Mouse (Mus musculus): ENCODE results near the gene Dbnl.

The Dbnl gene

GRCm38 (mm10) chr11:5788056-5789014 is at the start of gene Dbnl:
Dbnl (plus strand) TSS chr11:5788488.
- peak; percentile 98 for DNase-seq (ENCODE audit: low read depth)

GRCm38 (mm10) chr11:5738888-5739632 is 49.2 kb upstream of the Dbnl start:
- DNase-seq (ENCODE audit: low read depth): no peak

DNA sequence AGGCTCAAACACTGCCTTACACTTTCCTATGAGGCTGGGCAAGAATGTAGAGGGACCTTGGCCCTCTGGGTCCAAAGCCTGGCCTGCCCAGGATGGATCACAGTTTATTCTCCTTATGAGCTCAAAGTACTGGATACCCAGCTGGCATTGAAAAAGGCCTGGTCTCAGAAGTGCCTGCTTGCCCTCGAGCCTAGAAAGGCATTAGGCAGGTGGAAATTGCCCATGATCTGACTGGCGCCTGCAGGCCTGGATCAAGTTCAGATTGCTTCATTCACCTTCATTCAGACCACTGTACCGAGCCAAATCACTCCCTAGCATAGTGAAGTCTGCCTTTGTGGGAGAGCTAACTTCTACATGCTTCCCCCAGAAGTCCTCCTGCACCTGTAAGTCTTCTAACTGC is 48.4 kb upstream of the Dbnl start:
- DNase-seq (ENCODE audit: low read depth): peak; percentile 23

- peak; percentile 55 for DNase-seq (ENCODE audit: low read depth)
Measured at GRCm38 (mm10) chr11:5740599-5740964, 47.7 kb upstream of the Dbnl start.

- peak; percentile 89 for DNase-seq (ENCODE audit: low read depth)
Measured at GRCm38 (mm10) chr11:5740965-5741627, 47.2 kb upstream of the Dbnl start.

GRCm38 (mm10) chr11:5742106-5742505 is 46.2 kb upstream of the Dbnl start:
- peak; percentile 73 for DNase-seq (ENCODE audit: low read depth)

- no peak for DNase-seq (ENCODE audit: low read depth)
Measured at GRCm38 (mm10) chr11:5744951-5745350, 43.3 kb upstream of the Dbnl start.

DNA sequence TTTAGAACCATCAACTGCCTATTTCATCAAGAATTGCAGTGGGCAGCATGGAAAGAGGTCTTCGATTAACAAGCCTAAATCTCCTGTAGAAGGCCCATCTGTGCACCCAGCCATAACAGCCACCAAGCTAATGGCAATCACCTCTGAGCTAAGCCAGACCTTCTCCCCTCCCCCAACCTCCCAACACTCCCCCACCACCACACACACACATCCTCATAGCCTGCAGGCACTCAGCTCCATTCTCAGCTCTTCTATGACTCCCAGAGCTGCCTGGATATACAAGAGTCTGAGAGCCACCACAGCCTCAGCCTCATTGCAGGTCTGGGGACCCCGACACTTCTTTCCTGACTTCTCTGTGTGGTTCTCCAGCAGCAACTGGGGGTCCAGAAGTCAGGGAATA is 34.5 kb upstream of the Dbnl start:
- DNase-seq (ENCODE audit: low read depth): no peak

GRCm38 (mm10) chr11:5761820-5762632 is 26.3 kb upstream of the Dbnl start, which contains the start of gene Urgcp:
Urgcp (minus strand) TSS chr11:5762376.
- peak; percentile 96 for DNase-seq (ENCODE audit: low read depth)

- DNase-seq (ENCODE audit: low read depth): no peak
Measured at GRCm38 (mm10) chr11:5762633-5762982, 25.7 kb upstream of the Dbnl start.

DNA sequence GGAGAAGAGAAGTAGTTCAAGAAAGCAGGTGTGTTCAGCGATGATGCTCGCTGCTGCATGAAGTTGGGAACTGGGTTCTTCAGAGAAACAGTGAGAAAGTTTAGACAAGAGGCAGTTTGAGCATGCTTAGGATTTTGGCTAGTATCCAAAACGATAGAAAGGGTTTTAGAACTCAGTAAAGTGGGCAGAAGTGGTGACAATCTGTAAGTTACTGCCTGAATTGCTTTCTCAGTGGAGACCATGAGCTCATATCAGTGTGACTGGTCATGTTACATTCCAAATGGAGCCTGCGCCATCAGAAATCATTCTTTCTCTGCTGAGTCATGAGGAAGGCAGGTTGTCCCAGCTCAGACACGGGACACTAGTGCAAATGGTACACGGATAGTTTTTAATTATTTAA is 22.3 kb upstream of the Dbnl start:
- DNase-seq (ENCODE audit: low read depth): no peak

GRCm38 (mm10) chr11:5778481-5778880 is 9.8 kb upstream of the Dbnl start:
- DNase-seq (ENCODE audit: low read depth): no peak

DNA sequence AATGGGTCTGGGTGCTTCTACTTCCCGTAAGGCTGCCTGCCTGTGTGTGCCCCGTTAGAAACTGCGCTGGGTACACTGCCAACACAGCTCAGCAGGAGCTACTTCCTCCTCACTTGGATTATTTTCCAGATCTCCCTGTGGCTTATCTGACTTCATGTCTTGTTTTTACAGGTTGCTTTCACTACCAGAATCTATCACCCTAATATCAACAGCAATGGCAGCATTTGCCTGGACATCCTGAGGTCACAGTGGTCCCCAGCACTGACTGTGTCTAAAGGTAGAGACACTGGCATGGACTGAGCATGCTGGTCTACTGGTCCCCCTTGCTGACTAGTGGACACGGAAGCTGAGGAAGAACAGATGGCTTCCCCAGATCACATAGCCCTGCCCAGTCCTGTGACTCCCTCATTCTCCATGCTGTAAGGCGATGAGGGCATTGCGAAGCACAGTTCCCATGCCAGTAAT is 8.2 kb upstream of the Dbnl start:
- DNase-seq (ENCODE audit: low read depth): no peak

DNA sequence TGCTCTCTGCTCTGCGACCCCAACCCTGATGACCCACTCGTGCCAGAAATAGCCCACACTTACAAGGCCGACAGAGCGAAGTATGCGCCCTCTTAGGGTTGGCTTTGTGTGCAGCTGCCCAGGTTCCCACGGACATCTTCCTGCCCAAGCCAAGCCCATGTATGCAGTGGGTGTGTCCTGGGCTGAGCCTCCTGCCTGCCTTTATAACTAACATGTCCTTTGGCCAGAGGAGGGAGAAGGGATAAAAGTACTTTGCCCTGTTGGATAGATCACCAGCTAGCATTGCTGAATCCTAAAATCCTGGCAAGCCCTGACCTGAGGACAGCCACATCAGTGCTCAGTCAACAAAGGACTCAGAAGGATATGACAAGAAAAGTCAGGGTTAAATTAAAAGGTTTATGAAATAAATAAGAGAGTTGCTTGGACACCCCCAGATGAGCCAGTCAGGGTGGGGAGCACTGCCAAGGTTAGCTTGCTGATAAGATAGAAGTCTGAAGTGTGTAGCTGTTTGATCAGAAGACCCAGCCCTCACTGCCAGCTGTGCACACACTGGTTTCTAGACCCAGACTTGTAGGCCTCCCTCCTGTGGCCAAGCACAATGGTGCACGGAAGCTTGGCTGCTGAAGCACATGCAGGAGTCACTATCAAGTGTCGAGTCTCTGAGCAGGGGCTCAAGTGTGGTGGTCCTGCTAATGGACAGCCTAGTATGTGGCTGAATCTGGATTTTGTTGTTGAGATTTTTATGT is 5.9 kb upstream of the Dbnl start:
- DNase-seq (ENCODE audit: low read depth): peak; percentile 36

DNA sequence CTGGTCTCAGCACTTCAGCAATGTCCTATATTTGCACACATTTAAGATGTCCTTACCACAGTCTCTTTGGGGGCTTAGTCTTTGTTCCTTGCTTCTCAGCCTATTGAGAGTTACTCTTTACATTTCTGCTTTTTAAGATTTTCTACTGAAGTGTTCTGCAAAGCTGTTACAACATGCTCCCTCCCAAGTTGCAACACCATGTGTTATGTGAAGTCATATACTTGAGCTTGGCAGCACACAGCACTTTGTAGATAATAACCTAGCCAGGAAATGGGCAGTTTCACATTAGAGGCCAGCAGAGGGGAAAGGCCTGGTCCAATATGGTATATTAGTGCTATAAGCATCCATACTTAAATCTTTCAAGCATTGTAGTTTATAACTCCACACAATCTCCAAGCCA is 2.6 kb upstream of the Dbnl start:
- peak; percentile 77 for DNase-seq (ENCODE audit: low read depth)

DNA sequence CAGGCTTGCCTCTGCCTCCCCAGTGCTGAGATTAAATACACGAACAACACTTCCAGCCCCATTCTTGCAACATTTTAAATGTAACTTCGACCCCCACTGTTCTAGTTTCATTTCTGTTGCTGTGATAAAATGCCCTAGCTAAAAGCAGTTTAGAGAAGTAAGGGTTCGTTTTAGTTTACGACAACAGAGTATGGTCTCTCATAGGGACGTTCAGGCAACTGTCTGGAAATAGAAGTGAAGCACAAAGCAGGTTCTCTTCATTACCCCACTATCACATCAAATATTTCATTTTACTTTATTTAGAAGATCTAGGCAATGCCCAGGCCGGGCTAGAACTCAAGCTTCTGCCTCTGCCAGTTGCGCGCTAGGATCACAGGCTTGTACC is 625 bp upstream of the Dbnl start:
- no peak for DNase-seq (ENCODE audit: low read depth)

DNA sequence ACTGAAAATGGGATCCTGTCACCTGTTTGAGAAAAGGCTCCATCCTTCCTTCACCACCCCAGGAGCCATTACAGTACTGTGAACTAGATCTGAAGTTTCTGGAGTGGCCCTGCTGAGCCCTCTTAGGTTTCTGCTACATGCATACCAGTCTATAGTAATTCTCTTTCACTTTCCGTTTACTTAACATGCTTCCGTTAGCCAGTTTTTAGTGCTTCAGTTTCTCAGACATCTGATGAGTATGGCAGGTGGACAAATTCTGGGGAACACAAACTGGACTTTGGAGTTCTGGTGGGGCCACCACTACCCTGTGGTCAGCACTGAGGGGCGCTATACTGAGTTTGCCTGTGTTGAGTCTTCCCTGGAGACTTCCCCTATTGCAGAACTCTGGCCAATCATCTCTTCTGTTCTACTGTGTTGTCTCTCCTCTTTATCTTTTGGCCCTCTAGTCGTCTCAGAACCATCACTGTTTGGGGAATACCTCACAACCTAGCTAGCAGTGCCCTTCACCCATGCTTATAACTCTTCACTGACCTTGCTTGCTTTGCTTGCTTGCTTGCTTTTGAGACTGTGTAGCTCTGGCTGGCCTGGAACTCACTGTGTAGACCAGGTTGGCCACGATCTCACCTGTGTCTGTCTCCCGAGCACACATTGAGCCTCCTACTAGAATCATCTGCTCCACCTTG is 924 bp downstream of the Dbnl start:
- DNase-seq (ENCODE audit: low read depth): peak; percentile 73

DNA sequence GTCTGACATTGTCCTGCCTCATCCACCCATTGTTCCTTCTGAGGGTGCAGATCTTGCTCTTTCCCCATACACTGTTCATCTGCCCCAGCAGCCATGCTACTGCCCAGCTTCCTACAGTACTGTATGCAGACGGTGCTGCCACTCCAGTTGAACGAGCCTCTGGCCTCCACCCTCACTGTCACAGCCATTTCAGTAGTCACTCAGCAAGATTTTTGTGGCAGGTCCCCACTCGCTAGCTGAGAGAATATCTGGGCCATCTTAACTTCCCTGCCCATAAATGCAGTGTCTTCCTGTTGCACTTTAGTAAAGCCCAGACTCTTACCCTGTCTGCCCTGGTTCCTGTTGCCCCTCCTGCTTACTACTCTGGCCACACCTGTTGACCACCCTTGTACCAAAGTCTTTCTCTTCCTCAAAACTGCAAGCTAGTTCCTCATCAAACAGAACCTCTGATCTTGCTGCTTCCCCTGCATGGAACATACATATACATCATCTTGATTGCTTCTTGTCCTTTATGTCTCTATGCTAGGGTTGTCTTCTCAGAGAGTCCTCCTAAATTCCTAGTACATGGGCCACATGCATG is 1.6 kb downstream of the Dbnl start:
- DNase-seq (ENCODE audit: low read depth): no peak

DNA sequence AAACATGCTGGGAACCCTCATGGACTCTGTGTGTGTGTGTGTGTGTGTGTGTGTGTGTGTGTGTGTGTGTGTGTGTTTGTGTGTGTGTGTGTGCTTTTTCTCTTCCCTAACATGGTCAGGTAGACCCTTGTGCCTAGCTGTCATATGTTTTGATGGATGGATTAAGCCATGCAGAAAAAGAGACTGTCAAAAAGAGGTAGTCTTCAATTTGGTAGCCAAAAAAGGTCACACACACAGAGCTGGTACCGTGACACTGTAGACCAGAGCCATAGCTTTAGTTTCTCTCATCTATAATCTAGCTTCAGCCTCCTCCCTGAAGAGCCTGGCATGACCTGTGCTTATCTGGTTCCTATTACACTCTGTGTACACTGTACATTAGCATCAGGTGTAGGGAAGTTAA is 2.1 kb downstream of the Dbnl start:
- DNase-seq (ENCODE audit: low read depth): no peak

DNA sequence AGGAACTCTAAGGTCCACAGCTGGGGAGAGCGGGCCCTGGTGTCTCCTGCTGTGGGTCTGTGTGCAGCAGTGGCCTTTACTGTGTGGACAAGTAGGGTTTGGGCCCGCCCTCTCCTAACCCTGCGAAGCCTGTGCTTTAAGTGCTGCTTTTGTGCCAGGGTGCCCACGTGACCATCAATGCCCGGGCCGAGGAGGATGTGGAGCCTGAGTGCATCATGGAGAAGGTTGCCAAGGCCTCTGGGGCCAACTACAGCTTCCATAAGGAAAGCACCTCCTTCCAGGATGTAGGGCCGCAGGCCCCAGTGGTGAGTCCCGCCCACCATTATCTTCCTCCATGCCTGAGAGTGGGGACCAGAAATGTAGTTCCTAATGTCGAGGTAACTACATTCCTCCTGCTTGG is 7.0 kb downstream of the Dbnl start:
- no peak for DNase-seq (ENCODE audit: low read depth)

All from NIH3T3 (cell line).